19 mouse cellular contexts compared by ENCODE assay signal in genomic region chr13:17030761-17031160, GRCm38 (mm10).
A peak's percentile ranks its signal among the peaks of the same experiment; 100 is the strongest.
DNase-seq lines count a peak whose midpoint lies in the region; ATAC-seq lines count a peak whose summit lies in the region.
"Had no signal": no experiment of that assay in that cellular context is flagged by ENCODE, and none has a peak within 500 bp of the region (broad histone marks: within the 10 kb centered on the region; RNA-seq: fewer than 3 reads in every experiment).

No protein-coding gene starts in this region.

- peak; percentile 63 for DNase-seq in CD4-positive, CD25-positive, alpha-beta regulatory T cell, adult 2 months (ENCODE audit: low read depth, low spot score)
- DNase-seq in thymus, postnatal 0 days (ENCODE audit: low spot score), result peak; percentile 24
- DNase-seq in thymus, postnatal 4 days, result peak; percentile 20
- no peak for DNase-seq in frontal cortex, postnatal 36 days (ENCODE audit: low spot score in 2 of 2)
- DNase-seq in left cerebral cortex, postnatal 36 days (ENCODE audit: low spot score in 2 of 2), result no peak
- DNase-seq: adrenal gland, adult 2 months; adrenal gland, postnatal 25 days; cerebellum, adult 2 months; cerebellum, postnatal 10 days; embryo, embryonic 11 days; gastrocnemius, postnatal 10 days; heart, adult 18-20 months; heart, postnatal 10 days; heart, postnatal 4 days had no signal

- peak; percentile 17 for ATAC-seq in activated CD4-positive, CD25-positive, alpha-beta regulatory T cell, adult 4 months
- no peak for ATAC-seq in megakaryocyte-erythroid progenitor cell, adult 5-6 weeks (replicated peaks; ENCODE audit: low FRiP score, low TSS enrichment, poor library complexity, severe bottlenecking)
- ATAC-seq: forebrain, embryonic 14.5 days; hindbrain, postnatal 0 days; Patski had no signal

- intact Hi-C loops in left cerebral cortex, postnatal 36 days (cut with DNase I), result no loop called here

Comparison
In these comparisons a context has a peak if more than half of its experiments do, and no peak if none do; other contexts are left out.
1. DNase-seq: peak in CD4-positive, CD25-positive, alpha-beta regulatory T cell, adult 2 months (single experiment), thymus, postnatal 0 days (single experiment) and thymus, postnatal 4 days (single experiment); none in frontal cortex, postnatal 36 days (0 of 2) and left cerebral cortex, postnatal 36 days (0 of 2).